Mouse (Mus musculus) spleen, postnatal 36 days (tissue): ENCODE data around the gene Eef2k.
"Not testable (repeated sequence)": the region's sequence is repeated elsewhere in the genome, so short reads cannot be mapped to it uniquely, and the experiment has no call there.

ENCODE experiments used
- DNase-seq, 2 experiments: peaks; one replicate each; pipeline ENCODE4 v3.0.0; 2022; ENCODE audit warnings: low spot score in 2 of 2, mixed read lengths in 1 of 2

The Eef2k gene

GRCm38 (mm10) chr7:120938206-120938605, 95.6 kb downstream of the Eef2k start:
- no peak for DNase-seq

- DNase-seq, result no peak
These were observed 97.7 kb downstream of the Eef2k start for GRCm38 (mm10) chr7:120940343-120940742.

- DNase-seq, result no peak
These were observed 98.6 kb downstream of the Eef2k start for GRCm38 (mm10) chr7:120941214-120941613.

GRCm38 (mm10) chr7:120942506-120942905, 99.9 kb downstream of the Eef2k start:
- no peak for DNase-seq

- DNase-seq, result no peak
These were observed 101.4 kb downstream of the Eef2k start for GRCm38 (mm10) chr7:120943936-120944509.

GRCm38 (mm10) chr7:120953591-120953990, 111.0 kb downstream of the Eef2k start:
- not testable (repeated sequence) for DNase-seq
